Mouse (Mus musculus): ENCODE measurements around the gene Tfec. TPM values are rescaled to one million over a fixed set of nuclear protein-coding genes. Genes with fewer than 3 reads are reported as not detected.

The Tfec gene
- polyA plus RNA-seq, 1 experiment = 45.9 TPM

- Histone ChIP-seq H3K4me1 (ENCODE audit: control insufficient read depth, insufficient read depth, low read length) (peaks cover 5% of the 10 kb centered on the region), H3K27ac (ENCODE audit: insufficient read depth, low read depth, low read length) (no peak overlapping the region), H3K4me3 (ENCODE audit: insufficient read depth, low read length) (no peak overlapping the region)
- no peak for TF ChIP-seq POLR2A (IDR thresholded peaks at IDR 0.05; ENCODE audit: borderline replicate concordance, low read depth, low read length)
- TF ChIP-seq CTCF (IDR thresholded peaks at IDR 0.05; ENCODE audit: low read depth, low read length) = no peak
Observed at GRCm38 (mm10) chr6:16806302-16806701, 91.9 kb downstream of the Tfec start.

GRCm38 (mm10) chr6:16797669-16798068 lies 100.6 kb downstream of the Tfec start:
- TF ChIP-seq POLR2A (IDR thresholded peaks at IDR 0.05; ENCODE audit: borderline replicate concordance, low read depth, low read length) (no peak), CTCF (IDR thresholded peaks at IDR 0.05; ENCODE audit: low read depth, low read length) (no peak)
- Histone ChIP-seq H3K4me3 (ENCODE audit: insufficient read depth, low read length) (no peak overlapping the region), H3K27ac (ENCODE audit: insufficient read depth, low read depth, low read length) (no peak overlapping the region), H3K4me1 (ENCODE audit: control insufficient read depth, insufficient read depth, low read length) (no peaks in the 10 kb centered on the region)

DNA sequence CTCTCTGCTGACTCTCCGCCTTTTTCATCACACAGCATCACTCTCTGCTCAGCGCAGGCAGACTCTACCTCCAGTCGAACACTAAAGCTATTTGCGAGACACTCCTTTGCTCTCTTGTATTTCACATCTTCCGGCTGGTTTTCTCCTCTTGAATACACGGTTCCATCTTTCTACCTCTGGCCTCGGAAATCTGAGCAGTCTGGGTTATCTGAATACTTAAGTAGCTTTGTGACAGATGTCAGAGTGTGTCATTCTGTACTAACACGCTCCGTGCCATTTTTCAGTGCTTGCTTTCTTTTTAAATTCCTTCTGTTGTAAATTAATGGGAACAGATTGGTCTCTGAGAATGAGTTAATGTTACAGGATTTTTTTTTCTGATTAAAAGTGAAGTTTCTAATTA lies 101.3 kb downstream of the Tfec start:
- no peak for TF ChIP-seq POLR2A (IDR thresholded peaks at IDR 0.05; ENCODE audit: borderline replicate concordance, low read depth, low read length)
- no peak for TF ChIP-seq CTCF (IDR thresholded peaks at IDR 0.05; ENCODE audit: low read depth, low read length)
- Histone ChIP-seq H3K4me1 (ENCODE audit: control insufficient read depth, insufficient read depth, low read length) (no peaks in the 10 kb centered on the region), H3K27ac (ENCODE audit: insufficient read depth, low read depth, low read length) (no peak overlapping the region), H3K4me3 (ENCODE audit: insufficient read depth, low read length) (no peak overlapping the region)

GRCm38 (mm10) chr6:16794036-16794435 lies 104.2 kb downstream of the Tfec start:
- Histone ChIP-seq H3K4me3 (ENCODE audit: insufficient read depth, low read length) (no peak overlapping the region), H3K4me1 (ENCODE audit: control insufficient read depth, insufficient read depth, low read length) (no peaks in the 10 kb centered on the region), H3K27ac (ENCODE audit: insufficient read depth, low read depth, low read length) (no peak overlapping the region)
- TF ChIP-seq POLR2A (IDR thresholded peaks at IDR 0.05; ENCODE audit: borderline replicate concordance, low read depth, low read length) = no peak
- TF ChIP-seq CTCF (IDR thresholded peaks at IDR 0.05; ENCODE audit: low read depth, low read length) = no peak

GRCm38 (mm10) chr6:16785166-16785565 lies 113.1 kb downstream of the Tfec start:
- H3K4me1 ChIP-seq (ENCODE audit: control insufficient read depth, insufficient read depth, low read length) = no peaks in the 10 kb centered on the region
- H3K4me3 ChIP-seq (ENCODE audit: insufficient read depth, low read length) = no peak overlapping the region
- no peak overlapping the region for H3K27ac ChIP-seq (ENCODE audit: insufficient read depth, low read depth, low read length)
- TF ChIP-seq POLR2A (IDR thresholded peaks at IDR 0.05; ENCODE audit: borderline replicate concordance, low read depth, low read length) (no peak), CTCF (IDR thresholded peaks at IDR 0.05; ENCODE audit: low read depth, low read length) (no peak)

Other genes starting within 250 kb of the Tfec start
- 20.0 and 21.6 TPM in 2 replicates for gene Tes, start 166.7 kb upstream of the Tfec start, polyA plus RNA-seq (2012; ENCODE audit: insufficient read depth, insufficient read length, missing spikeins)